Mouse (Mus musculus) megakaryocyte, embryonic 14.5 days (primary cell): ENCODE measurements at regions not wholly inside any gene's neighbourhood (a gene's known extent, or its start where the extent isn't known, plus 50 kb on each side); places are given as distances from the start of the nearest gene placed in this dataset.

ENCODE experiments used
- FLI1 ChIP-seq: IDR thresholded peaks from 2 replicates; pipeline ENCODE4 v1.6.1; 2012; ENCODE audit warnings: low read length, inconsistent platforms, mixed read lengths
- GATA1 ChIP-seq: IDR thresholded peaks from 3 replicates; pipeline ENCODE4 v1.6.1; 2012; ENCODE audit warnings: mixed read lengths, low read length, inconsistent platforms, borderline replicate concordance

GRCm38 (mm10) chr6:107645751-107646150 is 116.2 kb downstream of the Lrrn1 start:
- TF ChIP-seq GATA1 (no peak), FLI1 (no peak)
